Mouse (Mus musculus): ENCODE measurements around the gene Apobec3.
A peak's percentile ranks its signal among the peaks of the same experiment; 100 is the strongest.

Apobec3 gene

DNA sequence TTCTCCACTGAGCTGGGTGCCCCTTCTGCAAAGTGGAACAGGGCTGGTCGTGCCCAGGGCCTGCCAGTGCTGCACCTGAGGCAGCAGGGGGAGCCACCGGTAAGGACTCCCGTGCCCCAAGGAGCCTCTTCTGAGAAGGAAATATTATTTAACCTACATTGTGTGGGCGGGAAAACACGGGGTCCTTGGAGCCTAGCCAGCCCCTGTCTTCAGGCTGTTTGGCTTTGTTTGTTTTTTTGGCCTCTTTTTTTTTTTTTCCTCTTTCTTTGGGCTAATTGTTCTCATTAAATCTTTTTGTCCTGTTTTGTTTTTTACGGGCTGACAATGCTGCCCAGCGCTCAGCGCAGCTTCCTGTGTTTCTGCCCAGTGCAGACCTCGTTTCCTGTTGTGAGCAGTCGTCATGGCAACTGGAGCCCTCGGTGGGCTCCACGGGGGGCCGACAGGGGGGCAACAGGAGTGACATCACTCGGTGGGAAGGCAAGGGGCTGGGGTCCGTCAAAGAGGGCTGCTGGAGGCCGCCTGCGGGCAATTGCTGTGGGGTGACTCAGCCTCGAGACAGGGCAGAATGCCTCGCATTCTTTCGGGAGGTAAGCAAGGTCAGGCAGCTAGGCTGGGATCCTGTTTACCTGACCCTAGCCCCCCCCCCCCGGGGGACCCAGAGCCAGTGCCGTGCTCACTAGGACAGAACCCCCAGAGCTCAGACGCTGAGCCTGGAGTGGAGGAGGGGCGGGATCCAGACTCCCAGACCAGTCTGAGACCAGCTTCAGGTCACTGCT is 59.0 kb downstream of the Apobec3 start:
- DNase-seq (ENCODE audit: low spot score in 2 of 2) = no peak

DNA sequence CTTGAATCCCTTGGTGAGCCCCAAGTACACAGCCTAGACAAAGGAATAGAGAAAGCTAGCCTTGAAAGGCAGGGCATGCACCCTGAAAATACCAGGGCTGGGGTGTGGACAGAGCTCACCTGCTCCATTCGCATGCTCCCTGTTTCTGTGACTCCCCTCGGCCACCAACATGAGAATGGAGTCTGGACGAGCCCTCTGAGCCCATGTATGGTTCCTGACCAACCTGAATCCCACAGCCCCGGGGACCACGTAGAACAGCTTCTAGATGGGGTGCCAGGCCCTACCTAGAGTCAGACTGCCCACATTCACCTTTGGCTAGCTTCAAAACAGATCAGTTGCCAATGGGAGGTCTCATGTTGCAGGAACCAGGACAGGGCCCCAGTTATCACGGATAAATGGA is 59.8 kb downstream of the Apobec3 start:
- DNase-seq (ENCODE audit: low spot score in 2 of 2) = no peak

DNA sequence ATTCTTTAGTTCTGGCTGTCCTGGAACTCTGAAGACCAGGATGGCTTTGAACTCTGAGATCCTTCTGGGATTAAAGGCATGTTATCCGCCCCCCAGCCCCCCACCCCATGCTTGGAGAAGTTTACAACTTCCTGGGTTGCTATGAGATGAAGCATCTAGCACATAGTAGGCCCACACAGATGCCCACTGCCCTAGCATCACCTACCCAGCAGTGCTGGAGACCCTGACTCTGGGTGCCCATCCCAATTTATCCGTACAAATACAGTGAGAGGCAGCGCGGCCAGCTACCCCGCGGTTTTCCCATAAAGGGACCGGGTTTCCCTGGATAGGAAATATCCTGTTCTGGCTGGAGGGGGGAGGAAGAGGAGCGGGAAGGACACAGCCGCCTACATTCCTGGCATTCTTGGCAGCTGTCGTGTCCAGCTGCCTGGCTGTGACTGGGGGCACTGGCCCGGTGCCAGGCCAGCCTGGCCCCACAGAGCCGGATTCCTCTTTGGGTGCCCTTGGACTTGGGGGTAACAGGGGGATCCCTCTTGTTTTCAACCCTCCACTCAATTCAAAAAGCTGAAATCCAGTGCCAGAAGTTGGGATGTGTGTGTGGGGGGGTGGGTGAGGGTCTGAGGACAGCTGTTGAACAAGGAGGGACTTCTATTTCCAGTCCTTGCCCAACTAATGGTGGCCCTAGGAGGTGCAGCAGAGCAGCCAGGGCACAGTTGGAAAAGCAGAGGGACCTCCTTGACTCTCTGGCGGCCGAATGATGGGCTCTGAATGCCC is 60.5 kb downstream of the Apobec3 start:
- no peak for DNase-seq (ENCODE audit: low spot score in 2 of 2)

DNA sequence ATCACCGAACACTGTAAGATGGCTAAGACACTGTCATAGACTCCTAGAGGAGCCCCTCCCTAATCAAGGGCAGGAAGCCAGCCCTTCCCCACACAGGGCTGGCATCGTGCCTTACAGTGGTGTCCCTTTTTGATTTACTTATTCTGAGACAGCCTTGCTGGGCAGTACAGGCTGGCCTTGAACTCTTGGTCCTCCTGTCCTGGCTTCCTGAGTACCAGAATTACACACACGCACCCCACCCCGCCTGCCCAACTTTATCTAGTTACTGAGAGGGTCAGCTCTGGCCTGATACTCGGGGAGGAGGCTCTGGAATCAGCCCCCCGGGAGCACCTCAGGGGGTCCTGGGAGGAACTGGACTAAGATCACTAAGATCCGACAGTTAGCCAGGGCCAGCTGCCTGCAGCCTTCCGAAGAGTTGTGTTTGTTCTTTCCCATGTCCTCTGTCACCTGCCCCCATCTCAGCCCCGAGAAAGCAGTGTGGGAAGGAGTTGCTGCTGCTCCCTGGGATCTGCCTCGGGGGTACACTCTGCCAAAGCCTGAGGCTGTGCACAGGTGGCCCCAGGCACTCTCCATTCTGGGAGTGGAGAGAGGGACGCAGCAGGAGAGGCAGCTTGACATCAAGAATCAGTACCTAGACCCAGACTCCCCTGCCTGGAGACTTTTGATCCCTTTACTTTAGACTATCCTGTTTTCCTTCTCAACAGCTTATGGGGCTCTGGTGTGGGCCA is 61.2 kb downstream of the Apobec3 start:
- no peak for DNase-seq (ENCODE audit: low spot score in 2 of 2)

DNA sequence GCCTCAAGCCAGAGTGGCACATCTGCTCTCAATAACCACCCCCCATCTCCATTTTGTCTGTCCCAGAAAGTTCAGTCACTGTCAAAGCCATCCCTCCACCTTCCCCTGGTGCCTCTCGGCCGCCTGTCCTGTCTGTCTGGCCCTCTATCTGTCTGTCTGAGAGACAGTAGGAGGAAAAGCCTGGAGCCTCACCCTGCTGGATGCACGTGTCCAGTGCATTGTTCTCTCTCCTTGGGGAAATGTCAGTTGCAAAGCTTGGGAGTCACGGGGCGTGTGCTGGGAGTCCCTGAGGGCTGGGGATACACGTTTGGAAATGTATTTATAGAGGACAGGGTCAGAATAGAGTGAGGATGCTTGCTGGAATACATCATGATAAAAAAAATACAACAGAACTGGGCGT is 62.0 kb downstream of the Apobec3 start:
- no peak for DNase-seq (ENCODE audit: low spot score in 2 of 2)

DNA sequence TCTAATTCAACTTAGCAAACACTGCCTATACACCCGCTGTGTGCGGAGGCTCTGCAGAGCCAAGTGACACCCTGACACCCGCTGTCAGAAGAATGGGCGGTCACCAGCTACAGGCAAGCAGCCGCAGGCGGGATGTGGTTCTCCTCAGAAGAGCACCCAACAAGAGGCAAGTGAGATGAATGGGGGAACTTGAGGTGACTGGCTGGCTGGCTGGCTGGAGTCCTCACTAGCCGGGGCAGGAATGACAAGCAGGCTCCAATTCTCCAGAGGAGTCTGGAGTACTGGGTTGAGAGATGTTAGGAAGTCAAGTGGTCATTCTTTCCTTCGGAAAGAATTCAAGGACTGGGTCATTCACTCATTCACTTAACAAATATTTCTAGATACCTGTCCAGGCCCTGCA is 65.1 kb downstream of the Apobec3 start:
- DNase-seq (ENCODE audit: low spot score in 2 of 2) = no peak

DNA sequence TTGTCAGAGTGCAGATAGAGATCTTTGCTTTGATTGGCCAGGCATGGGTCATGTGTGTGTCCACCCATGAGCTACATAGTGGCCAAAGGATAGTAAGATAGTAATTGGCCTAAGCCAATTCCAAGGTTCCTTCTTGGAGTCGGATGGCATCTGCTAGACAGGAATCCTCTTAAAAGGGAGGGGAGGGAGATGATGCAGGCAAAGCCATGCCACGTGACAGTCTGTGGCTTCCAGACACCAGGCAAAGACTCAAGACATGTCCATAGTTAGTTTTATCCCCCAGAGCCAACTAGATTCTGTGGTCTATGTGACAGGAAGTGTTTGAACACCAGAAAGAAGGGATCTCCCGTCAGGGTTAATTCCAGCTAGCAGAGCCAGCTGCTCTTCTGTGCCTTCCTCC is 67.0 kb downstream of the Apobec3 start:
- no peak for DNase-seq (ENCODE audit: low spot score in 2 of 2)

DNA sequence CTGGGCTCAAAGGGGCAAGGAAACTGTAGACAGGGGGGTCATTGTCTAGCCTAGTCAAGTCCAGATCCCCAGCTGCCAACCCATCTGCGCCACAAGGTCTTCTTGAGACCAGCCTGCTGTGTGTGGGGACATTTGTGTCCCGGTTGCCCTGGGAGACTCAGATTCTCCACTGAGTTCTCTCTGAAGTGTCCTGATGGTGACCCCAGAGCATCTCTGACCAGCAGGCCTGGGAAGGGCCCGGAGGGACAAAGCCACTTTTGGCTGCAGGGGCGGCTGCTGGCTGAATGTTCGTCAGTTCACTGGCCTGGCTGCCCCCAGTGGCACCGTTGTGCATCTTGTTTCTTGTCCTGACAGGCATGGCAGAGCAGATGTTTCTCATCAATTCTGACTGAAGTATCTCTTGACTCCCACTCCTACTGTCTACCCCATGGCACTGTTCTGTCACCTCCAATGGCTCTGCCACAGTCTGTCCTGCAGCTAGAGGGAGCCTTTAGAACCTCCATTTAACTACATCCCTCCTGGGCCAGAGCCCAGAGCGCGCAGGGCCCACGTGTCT is 70.0 kb downstream of the Apobec3 start:
- no peak for DNase-seq (ENCODE audit: low spot score in 2 of 2)

DNA sequence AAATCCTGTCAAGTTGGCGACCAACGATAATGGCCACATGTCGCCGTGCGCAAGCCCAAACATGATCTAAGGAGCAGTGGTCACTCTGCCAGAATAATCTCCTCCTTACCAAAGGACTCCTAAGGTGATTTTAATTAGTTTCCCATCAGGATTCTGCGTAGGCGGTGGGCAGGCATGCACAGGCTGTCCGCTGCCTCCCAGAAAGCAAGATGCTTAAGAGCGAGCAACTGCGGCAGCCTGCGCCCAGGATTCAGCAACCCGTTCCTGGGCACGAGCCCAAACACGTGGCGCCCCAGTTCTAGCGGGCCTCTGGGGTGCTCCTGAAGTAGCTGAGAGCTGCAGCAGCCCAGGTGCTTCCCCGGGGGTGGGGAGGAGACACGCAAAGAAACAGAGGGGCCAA is 71.2 kb downstream of the Apobec3 start:
- DNase-seq (ENCODE audit: low spot score in 2 of 2) = peak in 1 of 2 experiments; percentile 40

DNA sequence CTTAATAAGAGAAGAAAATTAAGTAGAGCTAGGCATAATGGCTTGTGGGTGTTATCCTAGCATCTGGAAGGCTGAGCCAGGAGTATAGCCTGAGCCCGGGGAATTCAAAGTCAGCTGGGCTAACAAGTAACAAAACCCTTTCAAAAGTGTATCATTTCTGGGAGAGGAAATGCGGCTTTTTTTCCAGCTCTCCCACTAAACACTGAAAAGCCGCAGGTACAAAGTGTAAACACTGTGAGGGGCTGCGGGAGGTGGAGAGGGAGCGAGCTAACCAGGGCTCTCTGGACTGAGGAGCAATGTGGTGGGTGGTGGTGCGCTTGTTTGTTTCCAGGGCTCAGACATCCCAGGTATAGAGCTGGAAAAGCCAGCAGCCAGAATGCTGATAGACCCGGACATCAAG is 72.9 kb downstream of the Apobec3 start:
- no peak for DNase-seq (ENCODE audit: low spot score in 2 of 2)
